Mouse (Mus musculus): ENCODE data around the gene Tnfrsf13b. TPM values are rescaled to one million over a fixed set of nuclear protein-coding genes. Genes with fewer than 3 reads are reported as not detected.

The Tnfrsf13b gene
- polyA plus RNA-seq, 1 experiment from 2014 or later: 2.6 TPM

- no peak for ATAC-seq (ENCODE audit: low FRiP score, low TSS enrichment)
- TF ChIP-seq EP300 (optimal IDR thresholded peaks at IDR 0.05) (no peak), CTCF (IDR thresholded peaks at IDR 0.05; ENCODE audit: low read depth) (no peak)
- Histone ChIP-seq H3K4me1 (replicated peaks; ENCODE audit: control insufficient read depth, insufficient read depth) (no peaks in the 10 kb centered on the region), H3K4me2 (replicated peaks; ENCODE audit: low read depth) (no peak overlapping the region), H3K36me3 (ENCODE audit: control insufficient read depth, insufficient read depth, low read length) (no peaks in the 10 kb centered on the region), H3K9ac (ENCODE audit: low read length) (no peak overlapping the region), H3K27me3 (ENCODE audit: control insufficient read depth, insufficient read depth, low read length) (no peaks in the 10 kb centered on the region), H3K27ac (replicated peaks) (no peak overlapping the region), H3K9me3 (ENCODE audit: control insufficient read depth, low read length) (no peaks in the 10 kb centered on the region), H3K4me3 (ENCODE audit: low read depth, low read length) (no peak overlapping the region)
- 68% methylated on average over 12 of the region's 13 CpGs for WGBS
- no peak for DNase-seq (ENCODE audit: low spot score)
Measured at GRCm38 (mm10) chr11:61102397-61103339, 23.9 kb upstream of the Tnfrsf13b start.

GRCm38 (mm10) chr11:61104241-61104901 lies 22.2 kb upstream of the Tnfrsf13b start:
- DNase-seq (ENCODE audit: low spot score): peak; percentile 89
- Histone ChIP-seq H3K4me3 (ENCODE audit: low read depth, low read length) (no peak overlapping the region), H3K9me3 (ENCODE audit: control insufficient read depth, low read length) (no peaks in the 10 kb centered on the region), H3K36me3 (ENCODE audit: control insufficient read depth, insufficient read depth, low read length) (no peaks in the 10 kb centered on the region), H3K27ac (replicated peaks) (no peak overlapping the region), H3K4me1 (replicated peaks; ENCODE audit: control insufficient read depth, insufficient read depth) (no peaks in the 10 kb centered on the region), H3K4me2 (replicated peaks; ENCODE audit: low read depth) (no peak overlapping the region), H3K27me3 (ENCODE audit: control insufficient read depth, insufficient read depth, low read length) (no peaks in the 10 kb centered on the region), H3K9ac (ENCODE audit: low read length) (no peak overlapping the region)
- WGBS: 20% methylated on average over 20 of the region's 20 CpGs
- ATAC-seq (ENCODE audit: low FRiP score, low TSS enrichment): peak; percentile 91
- TF ChIP-seq EP300 (optimal IDR thresholded peaks at IDR 0.05) (no peak), CTCF (IDR thresholded peaks at IDR 0.05; ENCODE audit: low read depth) (peak; percentile 99)

- Histone ChIP-seq H3K36me3 (ENCODE audit: control insufficient read depth, insufficient read depth, low read length) (no peaks in the 10 kb centered on the region), H3K9ac (ENCODE audit: low read length) (no peak overlapping the region), H3K4me3 (ENCODE audit: low read depth, low read length) (no peak overlapping the region), H3K27me3 (ENCODE audit: control insufficient read depth, insufficient read depth, low read length) (no peaks in the 10 kb centered on the region), H3K4me2 (replicated peaks; ENCODE audit: low read depth) (no peak overlapping the region), H3K4me1 (replicated peaks; ENCODE audit: control insufficient read depth, insufficient read depth) (no peaks in the 10 kb centered on the region), H3K9me3 (ENCODE audit: control insufficient read depth, low read length) (no peaks in the 10 kb centered on the region), H3K27ac (replicated peaks) (no peak overlapping the region)
- TF ChIP-seq EP300 (optimal IDR thresholded peaks at IDR 0.05) (no peak), CTCF (IDR thresholded peaks at IDR 0.05; ENCODE audit: low read depth) (no peak)
- ATAC-seq (ENCODE audit: low FRiP score, low TSS enrichment): no peak
- WGBS: 89% methylated on average over 12 of the region's 12 CpGs
- DNase-seq (ENCODE audit: low spot score): no peak
Measured at GRCm38 (mm10) chr11:61108911-61109361, 17.6 kb upstream of the Tnfrsf13b start.

GRCm38 (mm10) chr11:61109707-61110106 lies 16.8 kb upstream of the Tnfrsf13b start:
- Histone ChIP-seq H3K27ac (replicated peaks) (no peak overlapping the region), H3K4me1 (replicated peaks; ENCODE audit: control insufficient read depth, insufficient read depth) (no peaks in the 10 kb centered on the region), H3K4me2 (replicated peaks; ENCODE audit: low read depth) (no peak overlapping the region), H3K9me3 (ENCODE audit: control insufficient read depth, low read length) (no peaks in the 10 kb centered on the region), H3K9ac (ENCODE audit: low read length) (no peak overlapping the region), H3K4me3 (ENCODE audit: low read depth, low read length) (no peak overlapping the region), H3K27me3 (ENCODE audit: control insufficient read depth, insufficient read depth, low read length) (no peaks in the 10 kb centered on the region), H3K36me3 (ENCODE audit: control insufficient read depth, insufficient read depth, low read length) (no peaks in the 10 kb centered on the region)
- no peak for TF ChIP-seq CTCF (IDR thresholded peaks at IDR 0.05; ENCODE audit: low read depth)
- TF ChIP-seq EP300 (optimal IDR thresholded peaks at IDR 0.05): no peak
- DNase-seq (ENCODE audit: low spot score) (no peak), ATAC-seq (ENCODE audit: low FRiP score, low TSS enrichment) (no peak)
- WGBS: 73% methylated on average over 6 of the region's 6 CpGs

GRCm38 (mm10) chr11:61110113-61110512 lies 16.4 kb upstream of the Tnfrsf13b start:
- 66% methylated on average over 10 of the region's 10 CpGs for WGBS
- no peak for ATAC-seq (ENCODE audit: low FRiP score, low TSS enrichment)

More at GRCm38 (mm10) chr11:61110113-61110512, 16.4 kb upstream of the Tnfrsf13b start:
- Histone ChIP-seq H3K9me3 (ENCODE audit: control insufficient read depth, low read length) (no peaks in the 10 kb centered on the region), H3K4me3 (ENCODE audit: low read depth, low read length) (no peak overlapping the region), H3K9ac (ENCODE audit: low read length) (no peak overlapping the region), H3K27ac (replicated peaks) (no peak overlapping the region), H3K4me1 (replicated peaks; ENCODE audit: control insufficient read depth, insufficient read depth) (no peaks in the 10 kb centered on the region), H3K4me2 (replicated peaks; ENCODE audit: low read depth) (no peak overlapping the region), H3K27me3 (ENCODE audit: control insufficient read depth, insufficient read depth, low read length) (no peaks in the 10 kb centered on the region), H3K36me3 (ENCODE audit: control insufficient read depth, insufficient read depth, low read length) (no peaks in the 10 kb centered on the region)
- no peak for DNase-seq (ENCODE audit: low spot score)
- TF ChIP-seq CTCF (IDR thresholded peaks at IDR 0.05; ENCODE audit: low read depth) (no peak), EP300 (optimal IDR thresholded peaks at IDR 0.05) (no peak)

All from stomach, postnatal 0 days (tissue).